In genomic region chr16:85053996-85054395, GRCm38 (mm10) we compare ENCODE assay signal across 18 mouse cellular contexts.
"Had no signal": no experiment of that assay in that cellular context is flagged by ENCODE, and none has a peak within 500 bp of the region (broad histone marks: within the 10 kb centered on the region; RNA-seq: fewer than 3 reads in every experiment).

No protein-coding gene starts in this region.

- H3K9me3 ChIP-seq: limb, embryonic 12.5 days; liver, embryonic 13.5 days; midbrain, embryonic 10.5 days; midbrain, embryonic 15.5 days; neural tube, embryonic 13.5 days had no signal

- H3K27ac ChIP-seq: kidney, postnatal 0 days; limb, embryonic 12.5 days; liver, embryonic 13.5 days; midbrain, embryonic 10.5 days; midbrain, embryonic 15.5 days; neural tube, embryonic 13.5 days had no signal

- H3K4me2 ChIP-seq: limb, embryonic 12.5 days; liver, embryonic 13.5 days; midbrain, embryonic 15.5 days; neural tube, embryonic 13.5 days had no signal

- H3K4me1 ChIP-seq: liver, embryonic 13.5 days had no signal

- H3K27me3 ChIP-seq: limb, embryonic 12.5 days; liver, embryonic 13.5 days; midbrain, embryonic 15.5 days; neural tube, embryonic 13.5 days had no signal

- DNase-seq: kidney, adult 2 months; kidney, postnatal 36 days; layer of hippocampus, adult 9-11 months; layer of hippocampus, postnatal 36 days; liver; liver, embryonic 13.5 days; liver, postnatal 0 days; retina, postnatal 1 day; right cerebral cortex, postnatal 4 days; spleen, adult 18-20 months; thymus, adult 18-20 months; thymus, postnatal 14 days had no signal

- H3K4me3 ChIP-seq: limb, embryonic 12.5 days; liver, embryonic 13.5 days; midbrain, embryonic 10.5 days; midbrain, embryonic 15.5 days; neural tube, embryonic 13.5 days had no signal

- H3K36me3 ChIP-seq: liver, embryonic 13.5 days had no signal

- H3K9ac ChIP-seq: limb, embryonic 12.5 days; liver, embryonic 13.5 days; liver, postnatal 0 days; midbrain, embryonic 15.5 days; neural tube, embryonic 13.5 days had no signal

- ATAC-seq: intestine, embryonic 16.5 days; liver, postnatal 0 days; midbrain, embryonic 15.5 days had no signal
